Mouse (Mus musculus) urinary bladder, postnatal 14 days (tissue): ENCODE results near the gene Polrmt.
"Not testable (repeated sequence)": the region's sequence is repeated elsewhere in the genome, so short reads cannot be mapped to it uniquely, and the experiment has no call there.

Experiments
- DNase-seq: peaks from one replicate; pipeline ENCODE4 v3.0.0; 2021; ENCODE audit warnings: low spot score

Gene Polrmt

DNA sequence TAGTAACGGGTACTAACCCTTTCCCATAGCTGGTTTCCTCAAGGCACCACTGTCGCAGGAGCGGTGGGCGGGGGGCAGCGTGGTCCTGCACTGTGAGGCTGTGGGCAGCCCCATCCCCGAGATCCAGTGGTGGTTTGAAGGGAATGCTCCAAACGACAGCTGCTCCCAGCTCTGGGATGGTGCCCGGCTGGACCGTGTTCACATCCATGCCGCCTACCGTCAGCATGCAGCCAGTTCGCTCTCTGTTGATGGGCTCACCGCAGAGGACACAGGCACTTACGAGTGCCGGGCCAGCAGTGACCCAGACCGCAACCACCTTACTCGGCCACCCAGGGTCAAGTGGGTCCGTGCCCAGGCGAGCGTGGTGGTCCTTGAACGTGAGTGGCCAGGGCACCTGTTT, 37.7 kb downstream of the Polrmt start:
- no peak for DNase-seq

GRCm38 (mm10) chr10:79707759-79708158, 38.6 kb downstream of the Polrmt start:
- DNase-seq: no peak

- no peak for DNase-seq
These were observed 39.2 kb downstream of the Polrmt start for GRCm38 (mm10) chr10:79707162-79707561.

DNA sequence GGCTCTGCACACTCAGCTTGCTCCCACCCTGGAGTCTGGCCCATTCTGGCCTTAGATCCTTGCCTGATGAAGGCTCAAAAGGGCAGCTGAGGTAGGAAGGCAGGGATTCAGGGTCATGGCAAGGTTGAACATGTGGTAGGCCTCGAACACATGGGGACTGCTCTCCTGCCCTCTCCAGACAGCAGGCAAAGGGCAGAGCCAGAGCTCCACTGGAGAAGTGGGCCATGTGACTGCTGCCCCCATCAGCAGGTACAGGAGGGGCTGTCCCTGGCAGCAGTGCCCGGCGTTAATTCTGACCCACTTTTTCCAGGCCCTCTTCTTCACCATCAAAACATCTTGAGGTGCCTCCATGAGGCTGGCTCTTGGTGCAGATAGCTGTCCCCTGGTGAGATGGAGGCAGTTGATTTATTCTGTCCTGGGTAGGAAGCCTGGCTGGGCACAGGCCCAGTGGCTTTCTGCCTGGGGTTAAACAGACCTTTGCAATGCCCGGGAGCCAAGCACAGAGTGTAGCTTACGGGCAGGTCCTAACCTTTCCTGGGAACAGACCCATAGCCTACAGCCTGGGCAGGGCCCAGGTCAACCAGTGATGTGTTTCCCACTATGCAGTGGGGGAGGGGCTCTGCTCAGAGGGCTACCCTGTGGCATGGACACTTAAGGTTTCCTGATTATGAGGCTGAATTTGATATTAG, 39.8 kb downstream of the Polrmt start:
- no peak for DNase-seq

- DNase-seq: no peak
These were observed 40.4 kb downstream of the Polrmt start for GRCm38 (mm10) chr10:79705951-79706350.

DNA sequence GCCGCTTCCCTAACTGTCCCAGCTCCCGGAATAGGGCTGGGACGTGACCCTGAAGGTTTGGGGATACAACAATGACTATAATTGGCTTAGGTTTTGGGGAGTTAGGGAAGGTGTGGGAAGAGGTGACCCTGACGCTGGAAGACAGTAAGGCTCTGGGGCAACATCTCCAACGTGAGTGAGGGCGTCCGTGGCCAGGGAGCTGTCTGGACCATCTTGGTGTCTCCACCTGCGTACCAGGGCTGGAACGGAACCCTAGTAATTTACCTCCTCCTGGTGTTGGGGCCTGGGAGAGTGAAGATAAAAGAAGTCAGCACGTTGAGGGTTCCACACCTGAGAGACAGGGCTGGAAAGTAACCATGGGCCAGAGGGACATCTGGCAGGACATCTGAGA, 41.4 kb downstream of the Polrmt start:
- DNase-seq: no peak

DNA sequence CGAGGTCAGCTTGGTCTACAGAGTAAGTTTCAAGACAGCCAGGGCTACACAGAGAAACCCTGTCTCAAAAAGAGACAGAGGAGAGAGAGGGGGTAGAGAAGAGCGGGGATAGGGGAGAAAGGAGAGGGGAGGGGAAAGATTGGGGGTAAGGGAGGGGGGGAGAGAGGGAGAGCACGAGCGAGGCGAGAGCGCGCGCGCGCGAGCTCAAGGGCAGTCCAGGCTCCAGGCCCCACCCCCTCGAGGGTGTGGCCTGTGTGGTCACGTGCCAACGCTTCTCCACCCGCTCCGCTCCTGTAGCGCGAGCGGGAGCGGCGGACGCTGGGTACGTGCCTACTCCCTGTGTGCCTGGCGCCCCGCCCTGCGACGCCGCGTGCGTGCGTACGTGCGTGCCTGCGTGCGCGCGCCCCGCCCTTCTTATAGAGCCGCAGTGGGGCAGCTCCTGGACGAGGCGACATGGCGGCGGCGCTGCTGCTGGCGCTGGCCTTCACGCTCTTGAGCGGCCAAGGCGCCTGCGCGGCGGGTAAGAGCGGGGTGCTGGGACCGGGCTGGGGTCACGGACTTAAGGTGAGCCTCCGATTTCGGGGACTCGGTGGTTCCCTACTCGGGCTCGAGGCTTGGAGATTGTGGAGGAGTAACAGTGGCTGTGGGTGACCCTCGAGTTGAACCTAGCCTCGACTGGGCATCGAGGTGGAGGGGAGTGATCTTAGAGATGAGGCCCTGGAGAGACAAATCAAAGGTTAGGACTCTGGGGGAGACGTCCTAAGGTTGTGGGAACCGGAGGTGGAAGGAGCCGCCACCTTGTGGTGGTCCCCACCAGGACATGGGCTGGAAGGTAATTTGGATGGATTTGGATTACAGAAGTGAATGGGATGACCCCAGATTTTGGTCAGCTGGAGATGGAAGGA, 42.1 kb downstream of the Polrmt start, which contains the start of gene Bsg:
Gene Bsg, plus strand, starts transcription at position 427 of the 905 bp plus-strand sequence.
- peak; percentile 99 for DNase-seq

DNA sequence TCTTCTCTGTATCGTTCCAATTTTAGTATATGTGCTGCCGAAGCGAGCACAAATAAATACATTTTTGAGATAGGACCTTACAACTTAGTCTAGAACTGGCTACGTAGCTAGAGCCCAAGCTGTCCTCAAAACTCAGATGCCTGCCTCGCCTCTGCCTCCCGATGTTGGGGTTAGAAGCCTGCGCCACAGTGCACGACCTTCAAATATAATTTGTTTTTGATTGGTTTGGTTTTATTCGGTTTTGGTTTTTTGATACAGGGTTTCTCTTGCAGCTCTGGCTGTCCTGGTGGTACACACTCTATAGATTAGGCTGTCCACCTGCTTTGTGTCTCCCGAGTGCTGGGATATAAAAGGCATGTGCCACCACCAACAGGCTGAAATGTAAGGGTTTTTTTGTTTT, 42.8 kb downstream of the Polrmt start:
- DNase-seq: no peak

- DNase-seq: not testable (repeated sequence)
These were observed 43.4 kb downstream of the Polrmt start for GRCm38 (mm10) chr10:79702970-79703369.

DNA sequence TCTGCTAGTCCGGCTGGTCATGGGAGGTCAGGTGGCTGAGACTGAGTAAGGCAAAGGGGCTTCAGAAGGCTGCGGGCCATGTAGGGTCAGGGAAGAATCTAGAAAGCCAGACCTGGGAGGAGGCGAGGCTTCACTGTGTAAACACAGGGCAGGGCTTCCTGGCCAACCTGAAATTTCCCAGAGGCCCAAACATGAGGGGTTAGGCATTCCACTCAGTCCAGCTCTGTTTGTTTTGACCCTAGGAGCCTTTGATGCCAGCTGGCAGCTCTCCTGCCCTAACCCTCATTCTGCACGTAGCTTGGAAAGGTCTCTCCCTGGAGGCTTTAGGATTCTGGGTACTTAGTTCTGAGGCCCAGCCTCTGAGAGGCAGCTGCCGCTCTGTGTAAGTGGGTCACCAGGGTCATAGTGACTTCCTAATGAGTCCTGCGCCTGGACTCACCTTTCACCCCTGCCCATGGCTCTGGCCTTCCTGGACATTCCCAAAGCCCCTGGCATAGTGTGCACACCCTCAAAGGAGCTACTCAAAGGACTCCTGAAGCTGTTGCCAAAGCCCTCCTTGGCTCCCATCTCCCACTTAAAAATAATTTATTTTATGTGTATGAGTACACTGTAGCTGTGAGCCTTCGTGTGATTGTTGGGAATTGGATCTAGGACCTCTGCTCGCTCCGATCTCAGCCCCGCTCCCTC, 44.8 kb downstream of the Polrmt start:
- peak; percentile 61 for DNase-seq

GRCm38 (mm10) chr10:79700676-79701075, 45.7 kb downstream of the Polrmt start:
- DNase-seq: no peak

DNA sequence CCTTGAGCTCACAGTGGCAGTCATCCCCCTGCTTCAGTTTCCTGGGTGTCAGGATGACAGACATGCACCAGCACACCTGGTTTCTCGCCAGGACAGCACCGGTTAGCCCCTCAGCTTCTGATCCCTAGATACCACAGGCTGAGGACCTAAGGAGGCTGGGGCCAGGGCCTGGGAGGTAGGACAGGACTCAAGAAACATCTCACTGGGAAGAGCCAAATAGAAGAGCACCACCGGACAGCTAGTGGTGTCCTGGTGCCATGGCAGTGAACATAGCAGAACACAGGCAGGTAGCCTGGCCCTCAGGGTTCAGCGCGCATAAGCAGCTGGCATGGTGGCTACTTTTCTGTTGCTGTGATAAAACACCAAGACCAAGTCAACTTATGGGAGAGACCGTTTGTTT, 47.9 kb downstream of the Polrmt start:
- DNase-seq: no peak

- no peak for DNase-seq
These were observed 48.5 kb downstream of the Polrmt start for GRCm38 (mm10) chr10:79697916-79698315.

DNA sequence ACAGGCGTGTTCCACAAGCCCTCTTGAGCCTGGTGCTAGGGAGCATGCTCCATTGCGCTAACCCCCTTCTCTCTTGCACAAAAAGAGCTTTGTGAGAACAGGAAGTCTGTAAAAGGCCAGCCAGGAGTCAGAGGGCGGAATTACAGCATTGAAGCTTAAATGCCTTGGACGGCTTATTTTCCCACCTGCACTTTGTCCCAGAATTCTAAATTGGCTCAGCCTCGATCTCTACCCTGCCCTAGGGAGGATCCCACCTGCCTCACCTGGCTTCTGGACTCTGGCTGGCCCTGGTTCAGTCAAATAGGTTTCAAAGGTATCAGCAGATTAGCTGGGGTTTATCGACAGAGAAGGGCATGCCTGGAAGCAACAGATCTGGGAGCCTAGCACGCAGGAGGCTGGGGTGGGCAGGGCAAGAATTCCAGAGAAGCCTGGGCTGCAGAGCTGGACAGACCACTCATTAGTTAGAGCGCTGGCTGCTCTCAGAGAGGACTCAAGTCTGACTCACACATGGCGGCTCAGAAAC, 50.2 kb downstream of the Polrmt start:
- no peak for DNase-seq

GRCm38 (mm10) chr10:79695231-79696128, 50.9 kb downstream of the Polrmt start:
- peak; percentile 81 for DNase-seq

- DNase-seq: no peak
These were observed 52.1 kb downstream of the Polrmt start for GRCm38 (mm10) chr10:79694379-79694655.

- no peak for DNase-seq
These were observed 52.6 kb downstream of the Polrmt start for GRCm38 (mm10) chr10:79693580-79694378.

DNA sequence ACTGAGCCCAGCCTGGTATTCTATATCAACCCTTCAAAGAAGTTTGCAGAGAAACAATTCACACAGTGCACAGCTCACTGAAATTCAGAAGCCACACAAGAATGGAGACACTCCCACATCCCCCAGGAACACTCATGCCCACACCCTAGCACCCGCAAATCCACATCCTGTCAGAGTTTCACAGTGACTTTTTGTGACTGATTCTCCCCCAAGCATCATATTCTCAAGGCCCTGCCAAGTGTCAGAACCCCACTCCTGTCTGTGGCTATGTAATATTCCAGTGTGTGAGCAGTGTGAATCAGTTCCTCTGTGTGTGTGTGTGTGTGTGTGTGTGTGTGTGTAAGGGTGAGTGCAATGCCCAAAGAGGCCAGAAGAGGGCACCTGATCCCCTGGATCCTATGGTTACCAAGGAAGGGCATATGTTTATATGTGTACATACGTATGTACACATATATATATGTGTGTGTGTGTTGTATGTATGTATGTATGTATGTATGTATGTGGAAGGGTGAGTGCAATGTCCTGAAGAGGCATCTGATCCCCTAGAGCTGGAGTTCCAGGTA, 54.3 kb downstream of the Polrmt start:
- DNase-seq: no peak

GRCm38 (mm10) chr10:79689178-79689577, 57.2 kb downstream of the Polrmt start:
- DNase-seq: no peak

DNA sequence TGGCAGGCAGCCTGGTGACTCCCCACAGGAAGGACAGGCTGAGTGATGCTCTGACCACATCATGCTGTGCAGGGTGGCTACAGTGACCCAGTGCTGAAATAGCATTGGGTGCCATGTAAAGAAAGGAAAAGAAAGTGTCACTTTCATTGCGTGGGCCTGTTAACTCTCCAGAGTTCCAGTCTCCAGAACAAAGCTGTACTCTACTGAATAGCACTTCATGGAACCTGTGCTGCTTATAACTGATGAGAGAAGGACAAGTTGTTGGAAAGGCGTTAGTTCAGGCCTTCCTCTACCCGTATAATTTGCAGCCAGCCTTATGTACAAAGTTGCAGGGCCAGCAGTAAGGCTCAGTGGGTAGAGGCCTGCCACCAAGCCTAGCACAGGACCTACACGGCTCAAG, 57.7 kb downstream of the Polrmt start, which contains the start of gene Gzmm:
Gene Gzmm, plus strand, starts transcription at position 301 of the 400 bp plus-strand sequence.
- no peak for DNase-seq
